Mouse (Mus musculus) cortical plate, adult 2 months (tissue): ENCODE data around the gene Ssu72.

Experiments
- CTCF ChIP-seq: fragments of 200-500 bp; IDR thresholded peaks from 2 replicates; pipeline ENCODE4 v1.5.1; 2011; ENCODE audit warnings: mild to moderate bottlenecking, control low read depth, low read length; ENCODE audit not compliant: insufficient read depth; ENCODE audit errors: extremely low read depth
- POLR2A ChIP-seq: fragments of 200-500 bp; IDR thresholded peaks from 2 replicates; pipeline ENCODE4 v1.6.1; 2011; ENCODE audit warnings: mild to moderate bottlenecking, low read length, control low read depth; ENCODE audit not compliant: insufficient read depth; ENCODE audit errors: extremely low read depth

GRCm38 (mm10) chr4:155769880-155770512, 65.4 kb downstream of the Ssu72 start:
- peak; percentile 74 for TF ChIP-seq CTCF
- TF ChIP-seq POLR2A = peak; percentile 48; the same call in 1 of the 2 replicates
